Mouse (Mus musculus): ENCODE results near the gene Atat1. TPM values are rescaled to one million over a fixed set of nuclear protein-coding genes. Genes with fewer than 3 reads are reported as not detected.

The Atat1 gene
- total and polyA plus RNA-seq, 3 experiments = 6.0 to 22.0 (median 6.0) TPM

DNA sequence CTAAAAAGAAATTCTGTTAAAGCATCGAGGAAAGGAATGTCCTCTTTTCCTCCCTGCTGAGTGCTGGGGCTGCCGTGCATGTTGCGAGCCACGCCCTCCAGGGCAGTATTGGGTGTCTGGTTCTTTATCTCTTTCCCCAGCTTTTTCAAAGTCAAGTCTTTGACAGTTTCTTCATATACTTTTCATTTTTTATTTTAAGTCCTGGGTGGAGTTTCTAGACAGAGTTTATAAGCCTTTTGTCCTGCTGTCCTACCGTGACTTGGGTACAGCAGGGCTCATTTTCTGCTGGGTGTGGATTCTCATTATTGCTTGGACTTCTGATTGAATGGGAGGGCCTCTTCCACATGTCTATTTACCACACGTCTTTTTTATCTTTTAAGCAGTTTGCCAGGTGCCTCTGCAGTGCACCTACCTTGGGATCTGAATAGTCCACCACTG, 10.0 kb upstream of the Atat1 start:
- H3K27me3 ChIP-seq (ENCODE audit: control insufficient read depth, insufficient read depth, low read length) = no peaks in the 10 kb centered on the region
- 19% methylated on average over 6 of the region's 6 CpGs for WGBS
- intact Hi-C loops (cut with DNase I) = loop anchor here (2.0 kb wide), 1 partner anchor 59 kb away; the partner anchor contains the start of gene Gnl1

GRCm38 (mm10) chr17:35919060-35919715, 9.3 kb upstream of the Atat1 start:
- peaks cover 11% of the 10 kb centered on the region for H3K36me3 ChIP-seq (ENCODE audit: control insufficient read depth, insufficient read depth, low read length)
- peak overlapping the region; percentile 64 for H3K9ac ChIP-seq (ENCODE audit: low read depth, low read length)
- no peaks in the 10 kb centered on the region for H3K27me3 ChIP-seq (ENCODE audit: control insufficient read depth, insufficient read depth, low read length)
- intact Hi-C loops (cut with DNase I) = loop anchor here (2.0 kb wide), 1 partner anchor 60 kb away; the partner anchor contains the start of gene Gnl1
- no peaks in the 10 kb centered on the region for H3K79me2 ChIP-seq (replicated peaks; ENCODE audit: control insufficient read depth, insufficient read depth, low read length)
- peak overlapping the region; percentile 100 for H3K27ac ChIP-seq
- H3K4me1 ChIP-seq (ENCODE audit: control insufficient read depth, insufficient read depth, low read length) = peaks cover 8% of the 10 kb centered on the region
- TF ChIP-seq EP300 (IDR thresholded peaks at IDR 0.05; ENCODE audit: insufficient read depth, low read depth, low read length) (peak; percentile 87), POLR2A (IDR thresholded peaks at IDR 0.05; ENCODE audit: insufficient read depth, low read depth, low read length) (peak; percentile 75), CTCF (IDR thresholded peaks at IDR 0.05) (no peak)
- peak; percentile 92 to 96 for DNase-seq
- peak overlapping the region; percentile 79 for H3K4me3 ChIP-seq
- WGBS = 3% methylated on average over 7 of the region's 7 CpGs

More for the DNA sequence above, 10.0 kb upstream of the Atat1 start:
- H3K79me2 ChIP-seq (replicated peaks; ENCODE audit: control insufficient read depth, insufficient read depth, low read length) = no peaks in the 10 kb centered on the region
- peaks cover 8% of the 10 kb centered on the region for H3K4me1 ChIP-seq (ENCODE audit: control insufficient read depth, insufficient read depth, low read length)
- no peak overlapping the region for H3K9ac ChIP-seq (ENCODE audit: low read depth, low read length)
- no peak for TF ChIP-seq CTCF (IDR thresholded peaks at IDR 0.05)
- TF ChIP-seq EP300 (IDR thresholded peaks at IDR 0.05; ENCODE audit: insufficient read depth, low read depth, low read length) = no peak; the same call in 1 of the 2 replicates
- no peak for TF ChIP-seq POLR2A (IDR thresholded peaks at IDR 0.05; ENCODE audit: insufficient read depth, low read depth, low read length)
- DNase-seq = no peak
- H3K36me3 ChIP-seq (ENCODE audit: control insufficient read depth, insufficient read depth, low read length) = peaks cover 11% of the 10 kb centered on the region
- H3K27ac ChIP-seq = peak overlapping the region; percentile 100
- peak overlapping the region; percentile 79 for H3K4me3 ChIP-seq

GRCm38 (mm10) chr17:35918276-35919059, 8.6 kb upstream of the Atat1 start:
- intact Hi-C loops (cut with DNase I) = loop anchor here (2.0 kb wide), 1 partner anchor 60 kb away; the partner anchor contains the start of gene Gnl1
- H3K79me2 ChIP-seq (replicated peaks; ENCODE audit: control insufficient read depth, insufficient read depth, low read length) = no peaks in the 10 kb centered on the region
- TF ChIP-seq CTCF (IDR thresholded peaks at IDR 0.05) (no peak), EP300 (IDR thresholded peaks at IDR 0.05; ENCODE audit: insufficient read depth, low read depth, low read length) (peak; percentile 47; the same call in 1 of the 2 replicates), POLR2A (IDR thresholded peaks at IDR 0.05; ENCODE audit: insufficient read depth, low read depth, low read length) (peak; percentile 55; the same call in 1 of the 2 replicates)
- WGBS = under 1% methylated on average over 11 of the region's 11 CpGs
- H3K27me3 ChIP-seq (ENCODE audit: control insufficient read depth, insufficient read depth, low read length) = no peaks in the 10 kb centered on the region
- H3K9ac ChIP-seq (ENCODE audit: low read depth, low read length) = peak overlapping the region; percentile 92
- H3K4me3 ChIP-seq = peak overlapping the region; percentile 79
- peak overlapping the region; percentile 100 for H3K27ac ChIP-seq
- peaks cover 11% of the 10 kb centered on the region for H3K36me3 ChIP-seq (ENCODE audit: control insufficient read depth, insufficient read depth, low read length)
- DNase-seq = peak; percentile 38 to 62
- peaks cover 8% of the 10 kb centered on the region for H3K4me1 ChIP-seq (ENCODE audit: control insufficient read depth, insufficient read depth, low read length)

DNA sequence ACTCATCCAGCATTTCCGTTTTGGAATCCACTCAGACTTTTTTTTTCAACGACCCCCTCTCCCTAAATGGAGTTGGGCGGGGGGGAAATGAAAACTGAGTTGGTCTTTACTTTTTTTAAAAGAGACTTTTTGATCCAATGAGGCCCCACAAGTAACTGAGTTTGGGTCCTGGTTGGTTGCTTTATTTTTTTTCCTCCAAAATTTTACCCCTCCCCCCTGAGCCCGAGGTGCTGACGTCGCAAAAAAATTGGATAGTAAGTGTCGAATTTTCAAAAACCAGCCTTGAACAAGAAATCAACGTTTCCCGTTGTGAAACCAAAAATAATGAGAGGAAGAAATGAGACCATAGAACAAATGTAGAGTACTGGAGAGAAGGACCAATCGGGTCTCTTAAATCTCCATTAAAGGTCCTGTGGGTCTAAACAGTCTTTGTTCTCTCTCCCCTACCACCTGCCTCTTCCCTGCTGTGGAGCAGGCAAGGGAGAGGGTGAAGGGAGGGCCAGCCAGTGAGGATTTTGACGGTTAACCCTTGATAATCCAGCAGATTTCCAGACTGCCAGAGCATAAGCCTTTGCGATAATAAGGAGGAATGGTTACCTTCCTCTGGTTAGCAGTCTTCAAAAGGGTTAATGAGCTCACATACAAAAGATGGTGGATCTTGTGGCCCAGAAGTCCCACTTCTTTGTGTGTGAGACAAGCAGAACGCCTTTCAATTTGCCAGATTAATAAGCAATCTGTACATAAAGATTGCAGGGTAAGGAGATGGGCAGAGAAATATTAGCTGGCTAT, 7.8 kb upstream of the Atat1 start:
- no peaks in the 10 kb centered on the region for H3K27me3 ChIP-seq (ENCODE audit: control insufficient read depth, insufficient read depth, low read length)
- H3K9ac ChIP-seq (ENCODE audit: low read depth, low read length) = peak overlapping the region; percentile 68
- H3K79me2 ChIP-seq (replicated peaks; ENCODE audit: control insufficient read depth, insufficient read depth, low read length) = no peaks in the 10 kb centered on the region
- no peak for TF ChIP-seq CTCF (IDR thresholded peaks at IDR 0.05)
- TF ChIP-seq EP300 (IDR thresholded peaks at IDR 0.05; ENCODE audit: insufficient read depth, low read depth, low read length) = 0 out of 2 replicates have a peak, but pooled peaks have one; percentile 40
- TF ChIP-seq POLR2A (IDR thresholded peaks at IDR 0.05; ENCODE audit: insufficient read depth, low read depth, low read length) = peak; percentile 77
- intact Hi-C loops (cut with DNase I) = loop anchor here (2.0 kb wide), 4 partner anchors 21 to 79 kb away; partner anchors contain the start of genes 2310061I04Rik, Gnl1 and Tubb5
- DNase-seq = peak; percentile 52 to 57
- peaks cover 8% of the 10 kb centered on the region for H3K4me1 ChIP-seq (ENCODE audit: control insufficient read depth, insufficient read depth, low read length)
- WGBS = under 1% methylated on average over 13 of the region's 13 CpGs
- peak overlapping the region; percentile 79 for H3K4me3 ChIP-seq
- peaks cover 11% of the 10 kb centered on the region for H3K36me3 ChIP-seq (ENCODE audit: control insufficient read depth, insufficient read depth, low read length)
- H3K27ac ChIP-seq = peak overlapping the region; percentile 100

DNA sequence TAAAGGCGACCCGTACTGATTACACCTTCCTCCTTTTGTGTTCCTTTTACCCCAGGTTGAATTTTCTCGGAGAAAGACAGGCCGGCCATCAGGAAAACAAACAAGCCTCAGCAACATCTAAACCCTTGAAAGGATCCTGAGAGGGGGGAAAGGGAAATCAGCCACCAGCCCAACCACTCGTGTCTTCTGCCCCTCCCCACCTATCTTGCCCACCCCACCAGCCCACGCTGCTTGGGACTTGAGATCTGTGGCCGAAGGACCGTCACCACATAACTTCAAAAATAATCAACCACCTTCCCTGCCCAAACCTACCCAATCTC, 7.2 kb upstream of the Atat1 start:
- peaks cover 8% of the 10 kb centered on the region for H3K4me1 ChIP-seq (ENCODE audit: control insufficient read depth, insufficient read depth, low read length)
- no peak for TF ChIP-seq POLR2A (IDR thresholded peaks at IDR 0.05; ENCODE audit: insufficient read depth, low read depth, low read length)
- TF ChIP-seq EP300 (IDR thresholded peaks at IDR 0.05; ENCODE audit: insufficient read depth, low read depth, low read length) = no peak
- no peak for TF ChIP-seq CTCF (IDR thresholded peaks at IDR 0.05)
- H3K9ac ChIP-seq (ENCODE audit: low read depth, low read length) = peak overlapping the region; percentile 68
- DNase-seq = no peak
- peaks cover 11% of the 10 kb centered on the region for H3K36me3 ChIP-seq (ENCODE audit: control insufficient read depth, insufficient read depth, low read length)
- intact Hi-C loops (cut with DNase I) = loop anchor here (2.0 kb wide), 3 partner anchors 20 to 78 kb away; partner anchors contain the start of genes 2310061I04Rik and Tubb5
- under 1% methylated on average over 8 of the region's 8 CpGs for whole genome bisulfite sequencing
- peak overlapping the region; percentile 100 for H3K27ac ChIP-seq
- peak overlapping the region; percentile 79 for H3K4me3 ChIP-seq
- H3K27me3 ChIP-seq (ENCODE audit: control insufficient read depth, insufficient read depth, low read length) = no peaks in the 10 kb centered on the region
- no peaks in the 10 kb centered on the region for H3K79me2 ChIP-seq (replicated peaks; ENCODE audit: control insufficient read depth, insufficient read depth, low read length)
